Mouse (Mus musculus) neural tube, postnatal 0 days (tissue): ENCODE results near the gene Gm21256. TPM values are rescaled to one million over a fixed set of nuclear protein-coding genes. Genes with fewer than 3 reads are reported as not detected.

Experiments
- polyA plus RNA-seq: library from polyadenylated mRNA; unstranded; fragments of >200 nt; fragmentation: Nextera tagmentation; extraction: Ambion mirVana; gene quantifications from 2 replicates; pipeline ENCODE4 v1.2.1, GENCODE M21; 2015

Gene Gm21256
- not detected in 2 replicates for polyA plus RNA-seq

GRCm38 (mm10) chrY:47450660-47451059 is at the start of gene Gm21256:
Gene Gm21256 (plus strand): TSS chrY:47450960.

Other genes starting within 250 kb of the Gm21256 start
- not detected in 2 replicates for gene Gm21170, start 240.1 kb downstream of the Gm21256 start, polyA plus RNA-seq